Mouse (Mus musculus): Measurements from ENCODE around the gene Txnip.

Gene Txnip

GRCm38 (mm10) chr3:96551890-96552289, 5.9 kb upstream of the Txnip start:
- DNase-seq (ENCODE audit: low read depth, low spot score), result no peak

GRCm38 (mm10) chr3:96553601-96554000, 4.2 kb upstream of the Txnip start:
- DNase-seq (ENCODE audit: low read depth, low spot score), result no peak

- DNase-seq (ENCODE audit: low read depth, low spot score), result no peak
Observed at GRCm38 (mm10) chr3:96554251-96554650, 3.5 kb upstream of the Txnip start.

GRCm38 (mm10) chr3:96555041-96555596, 2.6 kb upstream of the Txnip start:
- DNase-seq (ENCODE audit: low read depth, low spot score), result no peak

GRCm38 (mm10) chr3:96555999-96556614, 1.6 kb upstream of the Txnip start:
- DNase-seq (ENCODE audit: low read depth, low spot score), result no peak

- no peak for DNase-seq (ENCODE audit: low read depth, low spot score)
Observed at GRCm38 (mm10) chr3:96556651-96557635, 814 bp upstream of the Txnip start.

GRCm38 (mm10) chr3:96558159-96558558, 402 bp downstream of the Txnip start:
- DNase-seq (ENCODE audit: low read depth, low spot score), result no peak

- DNase-seq (ENCODE audit: low read depth, low spot score), result no peak
Observed at GRCm38 (mm10) chr3:96558668-96559196, 975 bp downstream of the Txnip start.

GRCm38 (mm10) chr3:96559398-96559910, 1.7 kb downstream of the Txnip start:
- DNase-seq (ENCODE audit: low read depth, low spot score), result no peak

- no peak for DNase-seq (ENCODE audit: low read depth, low spot score)
Observed at GRCm38 (mm10) chr3:96559911-96560850, 2.4 kb downstream of the Txnip start.

GRCm38 (mm10) chr3:96560881-96561668, 3.3 kb downstream of the Txnip start:
- no peak for DNase-seq (ENCODE audit: low read depth, low spot score)

GRCm38 (mm10) chr3:96561946-96562681, 4.4 kb downstream of the Txnip start:
- DNase-seq (ENCODE audit: low read depth, low spot score), result no peak

- no peak for DNase-seq (ENCODE audit: low read depth, low spot score)
Observed at GRCm38 (mm10) chr3:96563267-96563666, 5.5 kb downstream of the Txnip start.

GRCm38 (mm10) chr3:96563911-96564632, 6.3 kb downstream of the Txnip start:
- no peak for DNase-seq (ENCODE audit: low read depth, low spot score)

- no peak for DNase-seq (ENCODE audit: low read depth, low spot score)
Observed at GRCm38 (mm10) chr3:96564633-96565032, 6.9 kb downstream of the Txnip start.

- DNase-seq (ENCODE audit: low read depth, low spot score), result no peak
Observed at GRCm38 (mm10) chr3:96565105-96565504, 7.3 kb downstream of the Txnip start.

GRCm38 (mm10) chr3:96566661-96567450, 9.1 kb downstream of the Txnip start:
- no peak for DNase-seq (ENCODE audit: low read depth, low spot score)

GRCm38 (mm10) chr3:96568605-96569004, 10.8 kb downstream of the Txnip start:
- DNase-seq (ENCODE audit: low read depth, low spot score), result no peak
